In the genomic region with DNA sequence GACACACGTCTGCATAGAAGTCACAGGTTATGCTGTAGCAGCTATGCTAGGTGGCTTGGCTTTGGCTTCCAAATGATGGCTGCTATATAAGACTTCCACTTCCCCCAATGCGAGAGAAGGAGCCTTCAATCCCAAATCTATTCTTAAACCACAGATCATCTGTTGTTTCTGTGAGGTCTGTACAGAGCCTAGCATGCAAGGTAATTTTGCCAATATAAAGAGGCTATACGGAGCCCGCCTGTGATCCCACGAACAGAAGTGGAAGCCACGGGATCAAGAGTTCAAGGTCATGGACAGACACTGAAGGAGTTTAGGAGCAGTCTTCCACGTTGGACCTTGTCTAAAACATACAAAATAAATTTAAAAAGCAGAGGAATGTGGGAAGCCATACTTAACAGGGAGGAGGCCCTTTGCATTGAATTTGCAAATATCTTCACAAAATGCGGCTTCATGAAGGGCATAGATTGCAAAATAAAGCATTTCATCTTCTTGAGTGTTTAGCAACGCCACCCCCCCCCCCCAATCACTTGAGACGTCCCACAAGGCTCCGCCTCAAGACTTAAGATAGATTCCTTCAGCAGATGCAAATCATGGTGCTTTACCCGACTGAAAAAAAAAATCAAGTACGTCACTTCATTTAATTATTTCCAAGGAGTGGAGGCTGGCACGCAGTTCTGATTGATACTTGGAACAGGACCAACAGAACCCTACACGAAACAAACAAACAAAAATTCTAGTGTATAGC, we compare ENCODE assay signal across 8 mouse cellular contexts. TPM values are rescaled to one million over a fixed set of nuclear protein-coding genes. Genes with fewer than 3 reads are reported as not detected.
DNase-seq lines count a peak whose midpoint lies in the region; ATAC-seq and TF ChIP-seq lines count a peak whose summit lies in the region.

No protein-coding gene starts in this region.

- H3K9me3 ChIP-seq in hindbrain, postnatal 0 days (ENCODE audit: low read length): no peaks in the 10 kb centered on the region
- no peaks in the 10 kb centered on the region for H3K9me3 ChIP-seq in neural tube, embryonic 12.5 days

- H3K4me3 ChIP-seq in left cerebral cortex, adult 2 months: peak overlapping the region; percentile 91
- peak overlapping the region; percentile 98 for H3K4me3 ChIP-seq in hindbrain, postnatal 0 days (ENCODE audit: low read length)
- H3K4me3 ChIP-seq in neural tube, embryonic 12.5 days: peak overlapping the region; percentile 94

- ATAC-seq in hindbrain, postnatal 0 days: no peak
- no peak for ATAC-seq in neural tube, embryonic 12.5 days (ENCODE audit: low FRiP score, low read depth)

- H3K9ac ChIP-seq in hindbrain, postnatal 0 days (replicated peaks; ENCODE audit: low read length): peak overlapping the region; percentile 99
- peak overlapping the region; percentile 73 for H3K9ac ChIP-seq in neural tube, embryonic 12.5 days

- 0 out of 2 replicates have a peak, but pooled peaks cover 3% of the 10 kb centered on the region for H3K36me3 ChIP-seq in hindbrain, postnatal 0 days (ENCODE audit: insufficient read depth, low read length)
- peaks cover 3% of the 10 kb centered on the region for H3K36me3 ChIP-seq in neural tube, embryonic 12.5 days

- H3K4me2 ChIP-seq in hindbrain, postnatal 0 days (ENCODE audit: low read depth, low read length): peak overlapping the region; percentile 81
- peak overlapping the region; percentile 73 for H3K4me2 ChIP-seq in neural tube, embryonic 12.5 days (replicated peaks)

- no peaks in the 10 kb centered on the region for H3K27me3 ChIP-seq in hindbrain, postnatal 0 days (ENCODE audit: insufficient read depth, low read length)
- no peaks in the 10 kb centered on the region for H3K27me3 ChIP-seq in neural tube, embryonic 12.5 days (replicated peaks)

- no peak for TF ChIP-seq CTCF in left cerebral cortex, adult 2 months (IDR thresholded peaks at IDR 0.05)
- no peak for TF ChIP-seq CTCF in brain, embryonic 14.5 days (IDR thresholded peaks at IDR 0.05; ENCODE audit: borderline replicate concordance, extremely low read depth, insufficient read depth, insufficient read length)
- TF ChIP-seq CTCF in hindbrain, postnatal 0 days (IDR thresholded peaks at IDR 0.05; ENCODE audit: low read depth): no peak

- no peak for DNase-seq in left cerebral cortex, adult 2 months (ENCODE audit: extremely low spot score in 1 of 2, low spot score in 2 of 2)
- DNase-seq in left cerebral cortex, postnatal 36 days (ENCODE audit: low spot score in 2 of 2): no peak
- peak; percentile 47 for DNase-seq in brain, embryonic 14.5 days (ENCODE audit: low read depth)
- no peak for DNase-seq in hindbrain, postnatal 0 days (ENCODE audit: low spot score)
- DNase-seq in cerebellum, adult 18-20 months: no peak
- DNase-seq in adrenal gland, postnatal 25 days: no peak
- no peak for DNase-seq in layer of hippocampus, adult 8-10 months (ENCODE audit: low spot score in 2 of 2)

- peaks cover 12% of the 10 kb centered on the region for H3K4me1 ChIP-seq in hindbrain, postnatal 0 days (ENCODE audit: insufficient read depth, low read length)
- H3K4me1 ChIP-seq in neural tube, embryonic 12.5 days: peaks cover 30% of the 10 kb centered on the region

- intact Hi-C loops in left cerebral cortex, adult 2 months (cut with DNase I): loop anchor here (2.0 to 5.0 kb wide), 5 partner anchors 44 to 274 kb away; a partner anchor contains a TSS
- intact Hi-C loops in left cerebral cortex, postnatal 36 days (cut with DNase I): loop anchor here (5.0 kb wide), 4 partner anchors 44 to 274 kb away; a partner anchor contains a TSS

- peak overlapping the region; percentile 100 for H3K27ac ChIP-seq in left cerebral cortex, adult 2 months
- H3K27ac ChIP-seq in hindbrain, postnatal 0 days: peak overlapping the region; percentile 99
- peak overlapping the region; percentile 89 for H3K27ac ChIP-seq in neural tube, embryonic 12.5 days

- WGBS in hindbrain, postnatal 0 days: 23% methylated on average over 15 of the region's 15 CpGs
- 40% methylated on average over 15 of the region's 15 CpGs for WGBS in neural tube, embryonic 12.5 days

- TF ChIP-seq POLR2A in brain, embryonic 14.5 days (IDR thresholded peaks at IDR 0.05; ENCODE audit: borderline replicate concordance, extremely low read depth, insufficient read depth, insufficient read length, poor library complexity, severe bottlenecking): no peak

RNA-seq across cellular contexts. Expression of a gene that starts 1.2 kb away (rescaled TPM):
- 100 to 1,000 TPM; 670 to 735 TPM for total RNA-seq in left cerebral cortex, adult 2 months (2021)
- total RNA-seq in left cerebral cortex, postnatal 36 days (2021): 100 to 1,000 TPM; 681 to 755 TPM
- polyA plus RNA-seq in brain, embryonic 14.5 days (2012; rRNA removed): 102 and 136 TPM in 2 replicates
- 200 and 204 TPM in 2 replicates for total RNA-seq in hindbrain, postnatal 0 days (2014; rRNA removed)
- 46.2 and 47.4 TPM in 2 replicates for polyA plus RNA-seq in hindbrain, postnatal 0 days (2015; fragmentation: Nextera tagmentation; extraction: Ambion mirVana)
- 67.6 and 76.1 TPM in 2 replicates for polyA plus RNA-seq in neural tube, embryonic 12.5 days (2016; fragmentation: Nextera tagmentation; extraction: Ambion mirVana)
- total RNA-seq in adrenal gland, postnatal 25 days (2021): 176 and 179 TPM in 2 replicates
- 100 to 1,000 TPM; 558 to 681 (median 612) TPM for total RNA-seq in layer of hippocampus, adult 8-10 months (2022)
